Mouse (Mus musculus) skeletal muscle tissue, adult 2 months (tissue): ENCODE results near the gene L3hypdh.

ENCODE experiments used
- DNase-seq: peaks from one replicate; pipeline ENCODE4 v3.0.0-alpha.2; 2012; ENCODE audit warnings: low read depth, low spot score

The L3hypdh gene

GRCm38 (mm10) chr12:72085329-72086165 is at the start of gene L3hypdh, which contains the start of gene Jkamp:
TSS of gene L3hypdh (minus strand) at chr12:72085439.
TSS of gene Jkamp (plus strand) at chr12:72085589.
- peak; percentile 99 for DNase-seq

DNA sequence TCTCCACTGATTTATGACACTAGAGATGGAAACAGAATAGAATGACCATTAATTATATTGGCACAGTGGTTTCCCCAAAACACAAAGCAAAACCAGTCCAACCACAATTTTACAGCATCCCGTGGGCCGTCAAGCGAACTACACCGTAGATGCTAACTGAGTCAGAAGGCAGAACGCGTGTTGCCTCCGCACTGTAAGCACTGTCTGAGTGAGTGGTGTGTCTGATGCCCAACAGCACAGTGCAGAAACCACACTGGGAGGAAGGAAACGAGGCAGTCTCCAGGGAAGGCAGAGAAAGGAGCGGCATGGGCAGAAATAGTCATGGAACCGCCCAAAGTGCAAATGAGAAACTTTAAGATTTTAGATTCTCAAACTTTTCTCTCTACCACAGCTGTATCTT is 44.0 kb upstream of the L3hypdh start:
- DNase-seq = no peak

GRCm38 (mm10) chr12:72115686-72116345 is 30.6 kb upstream of the L3hypdh start:
- DNase-seq = no peak

GRCm38 (mm10) chr12:72115126-72115525 is 29.9 kb upstream of the L3hypdh start:
- DNase-seq = no peak

GRCm38 (mm10) chr12:72104525-72105281 is 19.5 kb upstream of the L3hypdh start:
- peak; percentile 65 for DNase-seq

DNA sequence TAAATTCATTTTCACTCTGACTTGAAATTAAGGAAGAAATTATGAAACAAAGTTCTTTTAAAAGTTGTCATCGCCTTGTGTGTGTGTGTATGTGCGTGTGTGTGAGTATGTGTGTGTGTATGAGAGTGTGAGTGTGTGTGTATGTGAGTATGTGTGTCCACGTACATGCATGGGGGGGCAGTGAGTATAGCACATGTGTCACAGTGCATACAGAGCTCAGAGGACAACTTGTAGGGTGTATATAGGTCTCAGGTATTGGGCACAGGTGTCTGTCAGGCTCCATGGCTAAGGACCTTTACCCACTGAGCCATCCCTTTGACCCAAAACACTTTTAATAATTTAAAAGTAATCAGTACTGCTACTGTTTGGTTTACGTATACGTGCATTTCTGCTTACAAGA is 18.8 kb upstream of the L3hypdh start:
- DNase-seq = no peak

- DNase-seq = no peak
These were observed 17.5 kb upstream of the L3hypdh start for GRCm38 (mm10) chr12:72102776-72103175.

DNA sequence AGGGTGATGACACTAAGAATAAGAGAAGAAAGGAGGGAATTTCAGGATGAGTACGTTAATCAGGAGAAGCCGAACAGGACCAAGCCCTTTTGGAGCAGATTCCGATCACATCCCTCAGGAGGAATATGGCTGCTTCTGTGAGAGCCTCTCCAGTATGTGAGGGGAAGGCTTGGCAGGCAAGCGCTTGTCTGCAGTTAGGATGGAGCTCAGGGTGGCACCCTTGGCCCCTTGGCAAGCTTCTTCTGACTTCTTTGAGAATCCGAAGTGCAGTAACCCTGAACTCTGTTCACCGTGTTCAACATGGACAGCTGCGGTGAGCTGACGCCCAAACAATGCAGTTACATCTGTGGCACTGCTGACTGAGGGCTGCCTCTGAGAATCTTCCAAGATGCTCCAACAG is 11.7 kb upstream of the L3hypdh start:
- DNase-seq = no peak

GRCm38 (mm10) chr12:72089802-72090201 is 4.6 kb upstream of the L3hypdh start:
- DNase-seq = no peak

DNA sequence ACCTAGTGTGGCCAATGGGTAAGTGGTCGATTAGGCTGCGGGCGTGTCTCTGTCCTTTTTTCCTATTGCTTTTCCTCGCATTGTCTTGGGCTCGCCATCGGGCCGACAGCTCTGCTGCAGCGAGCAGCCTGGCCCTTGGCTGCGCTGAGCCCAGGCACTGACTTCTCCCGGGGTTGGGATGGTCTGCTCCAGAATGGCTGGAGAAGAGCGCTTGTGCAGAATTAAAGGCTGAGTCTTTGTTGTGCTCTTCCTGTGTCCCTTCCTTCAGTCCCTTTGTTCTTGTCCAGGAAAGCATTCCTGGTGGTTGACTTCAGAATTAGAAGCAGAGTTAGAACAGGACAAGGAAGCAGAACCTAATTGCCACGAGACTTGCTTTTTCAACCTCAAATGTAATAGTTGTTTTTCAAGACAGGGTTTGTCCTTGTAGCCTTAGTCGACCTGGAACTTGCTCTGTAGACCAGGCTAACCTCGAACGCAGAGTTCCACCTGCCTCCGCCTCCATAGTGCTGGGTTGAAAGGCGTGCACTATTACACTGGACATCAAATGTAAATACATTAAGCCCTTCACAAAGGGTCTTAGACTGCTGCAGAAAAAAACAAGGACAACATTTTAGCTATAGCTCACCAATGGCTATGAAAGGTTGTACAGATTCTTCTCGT is 1.1 kb upstream of the L3hypdh start:
- DNase-seq = no peak

DNA sequence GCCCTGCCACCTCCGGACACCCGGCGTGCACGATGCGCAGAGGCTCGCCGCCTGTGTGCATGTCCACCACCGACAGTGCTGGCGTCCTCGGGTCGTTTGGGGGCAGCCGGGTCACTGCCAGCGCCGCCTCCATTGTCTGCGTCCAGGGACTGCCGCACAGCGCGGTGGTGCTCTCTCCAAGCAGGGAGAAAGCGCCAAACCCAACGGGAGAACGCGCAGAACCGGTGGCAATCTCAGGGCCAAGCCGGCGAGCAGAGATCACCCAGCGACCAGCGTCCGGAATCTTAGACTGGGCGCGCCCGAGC is 263 bp downstream of the L3hypdh start:
- no peak for DNase-seq

- DNase-seq = peak; percentile 54
These were observed 797 bp downstream of the L3hypdh start for GRCm38 (mm10) chr12:72084261-72085023.

DNA sequence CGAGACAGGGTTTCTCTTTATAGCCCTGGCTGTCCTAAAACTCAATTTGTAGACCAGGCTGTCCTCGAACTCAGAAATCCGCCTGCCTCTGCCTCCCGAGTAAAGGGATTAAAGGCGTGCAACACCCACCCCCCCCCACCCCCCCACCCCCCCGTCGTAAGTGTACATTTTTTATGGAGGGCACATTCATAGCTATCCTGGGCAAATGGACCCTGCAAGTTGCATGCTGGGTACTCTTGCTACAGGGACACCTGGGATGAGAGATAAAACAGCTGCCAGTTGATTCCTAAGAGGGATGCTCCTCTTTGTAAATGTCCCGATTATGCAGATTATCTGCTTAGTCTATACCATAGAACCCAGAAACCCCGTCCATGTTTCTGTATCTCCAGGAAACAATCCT is 2.0 kb downstream of the L3hypdh start:
- DNase-seq = no peak

DNA sequence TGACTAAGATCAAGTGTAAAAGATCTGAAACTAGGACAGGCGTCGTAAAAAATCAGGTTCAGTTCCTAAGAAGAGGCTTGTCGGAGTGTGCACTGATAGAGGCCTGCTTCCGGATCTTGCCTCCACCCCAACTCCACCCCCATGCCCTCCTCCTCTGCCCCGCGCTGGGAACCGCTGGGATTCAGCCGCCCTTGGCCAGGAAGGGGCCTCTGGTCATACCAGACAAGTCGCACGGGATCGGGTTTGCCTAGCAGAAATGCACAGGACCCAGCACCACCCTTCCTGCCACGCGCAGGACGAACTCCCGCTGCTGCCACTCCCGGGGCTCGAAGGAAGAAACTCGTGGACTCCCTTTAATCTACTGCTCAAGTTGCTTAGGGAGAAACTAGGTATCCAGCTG is 2.9 kb downstream of the L3hypdh start:
- DNase-seq = no peak

DNA sequence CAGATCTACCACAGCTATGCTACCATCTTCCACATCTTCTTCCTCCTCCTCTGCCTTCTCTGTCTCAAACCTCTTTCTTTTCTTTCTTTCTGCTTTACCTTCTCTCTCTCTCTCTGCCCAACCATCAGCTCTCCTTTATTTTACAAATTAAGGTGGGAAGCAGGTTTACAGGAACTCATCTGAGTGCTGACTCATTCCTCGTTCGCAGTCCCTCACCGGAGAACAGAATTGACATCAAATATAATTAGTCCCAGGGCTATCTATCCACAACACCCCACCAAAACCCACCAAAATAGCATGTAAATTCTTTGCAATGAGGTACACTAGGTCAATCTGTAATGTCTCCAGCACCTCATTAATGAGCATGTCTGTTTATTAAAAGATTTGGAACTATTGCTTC is 3.3 kb downstream of the L3hypdh start:
- DNase-seq = no peak

DNA sequence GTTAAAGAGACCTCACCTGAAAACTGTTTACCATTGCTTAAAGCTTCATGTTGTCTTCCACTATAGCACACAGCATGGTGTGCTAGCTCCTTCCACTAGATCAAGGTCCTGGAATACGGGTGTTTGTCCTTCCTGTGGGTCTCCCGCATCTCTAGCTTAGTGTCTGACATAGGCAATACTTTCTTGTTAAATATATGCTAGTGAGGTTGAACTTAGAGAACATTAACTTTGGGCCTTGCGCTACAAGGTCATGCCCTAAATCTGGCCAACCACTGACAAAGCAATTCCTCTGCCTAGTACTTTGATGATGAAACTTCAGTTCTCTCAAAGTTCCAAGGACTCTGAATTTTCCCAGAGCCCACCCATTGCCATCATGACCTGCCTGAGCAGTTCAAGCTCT is 7.0 kb downstream of the L3hypdh start:
- no peak for DNase-seq

DNA sequence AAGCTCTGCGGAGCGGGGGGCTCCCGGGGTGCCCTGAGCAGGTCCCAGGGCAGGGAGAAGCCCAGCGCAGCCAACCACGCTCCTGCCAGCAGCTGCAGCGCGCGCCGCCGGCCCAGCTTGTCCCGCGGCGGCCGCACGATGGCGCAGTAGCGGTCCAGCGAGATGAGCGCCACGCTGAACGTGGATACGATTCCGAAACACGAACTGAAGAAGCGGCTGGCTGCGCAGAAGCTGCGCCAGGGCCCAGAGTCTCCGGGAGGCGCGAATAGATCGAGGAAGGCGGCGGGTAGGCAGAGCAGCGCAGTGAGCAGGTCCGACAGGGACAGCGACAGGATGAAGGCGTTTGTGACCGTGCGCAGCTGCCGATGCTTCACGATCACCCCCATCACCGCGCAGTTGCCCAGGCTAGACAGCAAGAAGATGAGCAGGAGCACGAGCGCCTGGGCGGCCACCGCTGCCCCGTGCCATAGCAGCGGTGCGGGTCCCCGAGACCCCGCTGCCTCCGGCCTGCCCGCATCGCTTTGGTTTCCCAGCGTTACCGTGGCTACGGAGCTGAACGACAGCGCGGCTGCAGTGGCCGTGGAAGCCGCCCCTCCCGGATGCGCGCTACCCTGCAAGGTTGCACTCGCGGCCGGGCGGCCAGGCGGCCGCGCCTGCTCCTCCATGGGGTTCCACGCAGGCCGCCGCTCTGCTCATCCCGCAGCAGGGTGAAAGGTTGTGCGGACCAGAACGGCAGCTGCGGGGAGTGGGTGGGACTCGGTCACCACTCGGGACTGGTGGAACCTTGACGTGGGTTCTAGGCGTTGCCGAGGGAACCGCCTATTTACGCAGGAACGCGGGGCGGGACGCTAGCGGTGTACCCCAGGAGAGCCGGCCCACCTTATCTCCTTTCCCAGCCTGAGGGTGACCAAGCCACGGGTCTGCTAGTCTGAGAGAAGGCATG is 14.6 kb downstream of the L3hypdh start, which contains the start of gene Gpr135:
Gene Gpr135 (minus strand): TSS at position 799 of the 943 bp plus-strand sequence.
- DNase-seq = peak; percentile 39

DNA sequence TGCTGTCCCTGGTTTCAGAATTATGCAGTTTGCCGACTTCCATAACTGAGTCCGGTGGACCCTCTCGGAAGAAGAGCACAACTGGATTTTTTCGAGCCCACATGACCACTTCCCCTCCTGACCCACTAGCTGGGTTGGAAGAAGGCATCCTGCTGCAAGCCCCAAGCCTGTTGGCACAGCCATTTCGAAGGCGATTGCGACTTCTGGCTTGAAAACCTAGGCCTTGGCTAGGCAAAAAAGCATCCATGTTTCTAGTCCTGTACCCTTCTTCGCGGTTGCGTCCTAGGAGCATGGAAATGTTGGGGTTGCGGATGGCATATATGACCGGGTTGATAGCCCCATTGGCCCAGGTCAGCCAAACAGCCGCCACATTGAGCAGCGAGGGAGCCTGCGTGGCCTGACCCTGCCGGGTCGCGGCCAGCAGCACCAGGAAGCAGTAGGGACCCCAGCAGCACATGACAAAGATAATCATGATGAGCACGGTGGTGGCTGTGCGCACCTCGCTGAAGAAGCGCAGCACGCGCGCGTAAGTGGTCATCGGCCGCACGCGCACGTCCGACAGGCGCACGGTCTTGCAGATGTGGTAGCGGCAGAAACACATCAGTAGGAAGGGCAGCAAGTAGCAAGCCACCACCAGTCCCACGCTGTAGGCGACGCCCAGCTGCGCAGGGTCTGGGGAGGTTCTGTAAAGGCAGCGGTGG is 15.5 kb downstream of the L3hypdh start:
- DNase-seq = no peak

DNA sequence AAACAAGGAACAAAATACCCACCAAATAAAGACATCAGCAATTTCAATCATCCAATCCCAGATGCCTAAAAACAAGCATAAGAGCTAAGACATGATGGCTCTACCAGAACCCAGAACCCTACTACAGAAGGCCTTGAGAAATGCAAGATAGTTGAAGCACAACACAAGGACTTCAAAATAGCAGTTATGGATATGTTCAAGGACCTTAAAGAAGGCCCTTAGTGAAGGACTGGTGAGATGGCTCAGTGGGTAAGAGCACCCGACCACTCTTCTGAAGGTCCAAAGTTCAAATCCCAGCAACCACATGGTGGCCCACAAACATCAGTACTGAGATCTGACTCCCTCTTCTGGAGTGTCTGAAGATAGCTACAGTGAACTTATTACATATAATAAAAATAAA is 27.5 kb downstream of the L3hypdh start:
- DNase-seq = no peak
